Mouse (Mus musculus) frontal cortex, postnatal 14 days (tissue): ENCODE data around the gene St7l.
"Not testable (repeated sequence)": the region's sequence is repeated elsewhere in the genome, so short reads cannot be mapped to it uniquely, and the experiment has no call there.

Source experiments
- DNase-seq, 2 experiments: peaks; one replicate each; pipeline ENCODE4 v3.0.0; 2022; ENCODE audit warnings: low spot score in 2 of 2

The St7l gene

DNA sequence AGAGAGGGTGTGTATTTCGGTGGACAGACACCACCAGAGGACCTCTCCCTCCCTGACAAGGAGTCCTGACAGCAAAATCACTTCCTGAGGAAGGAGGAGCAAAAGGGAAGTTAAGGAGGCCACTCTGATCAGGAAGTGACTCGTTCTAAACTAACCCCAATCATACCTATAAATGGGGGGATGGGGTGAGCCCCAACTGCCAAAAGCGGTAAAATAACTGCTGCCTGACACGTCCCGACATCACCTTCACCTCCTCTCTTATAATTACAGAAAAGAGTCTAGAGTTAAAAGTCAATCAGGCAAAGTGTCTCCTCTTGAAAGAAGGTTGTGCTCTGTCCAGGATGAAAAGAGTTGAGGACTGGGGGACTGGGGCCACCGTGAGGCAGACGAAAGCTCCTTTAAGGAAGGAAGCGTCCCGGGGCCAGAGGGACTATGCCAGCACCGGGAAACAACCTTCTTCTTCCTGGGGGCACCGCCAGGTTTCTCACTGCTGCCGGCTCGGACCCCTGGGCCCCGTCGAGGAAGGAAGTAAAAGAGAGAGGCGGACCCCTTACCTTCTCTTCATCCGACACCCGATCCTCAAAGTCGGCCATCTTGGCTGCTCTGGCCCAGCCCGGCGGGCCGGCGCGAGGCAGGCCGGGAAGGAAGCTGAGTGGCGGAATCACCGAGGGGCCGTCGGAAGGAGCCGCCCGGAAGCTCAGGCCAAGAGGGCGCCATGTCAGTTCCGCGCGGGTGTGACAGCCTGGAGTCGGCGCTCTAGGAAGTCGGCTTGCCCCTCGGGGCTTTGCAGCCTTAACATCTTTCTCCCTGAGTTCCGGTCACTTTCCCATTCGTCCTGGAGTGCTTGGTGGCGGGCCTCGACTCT, at the start of gene St7l, which contains the start of gene Capza1:
Gene St7l (plus strand): TSS at position 220 of the 865 bp plus-strand sequence.
Gene Capza1 (minus strand): TSS at position 720 of the 865 bp plus-strand sequence.
- DNase-seq, result peak; percentile 77 to 85

DNA sequence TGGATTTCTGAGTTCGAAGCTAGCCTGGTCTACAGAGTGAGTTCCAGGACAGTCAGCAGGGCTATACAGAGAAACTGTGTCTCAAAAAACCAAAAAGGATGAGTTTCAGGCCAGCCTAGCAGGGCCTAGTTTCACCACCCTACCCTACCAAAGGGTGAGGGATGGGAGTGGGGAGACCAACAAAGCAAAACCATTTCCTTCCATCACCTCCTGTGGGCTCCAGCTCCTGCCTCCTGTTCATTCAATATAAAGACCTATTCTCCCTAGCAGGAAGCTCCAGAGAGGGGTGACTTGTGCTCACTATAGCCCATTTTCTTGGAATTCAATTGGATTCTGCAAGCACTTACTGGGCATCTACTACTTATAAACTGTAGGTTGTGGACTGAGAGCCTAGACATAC, 49.1 kb upstream of the St7l start:
- DNase-seq, result no peak

DNA sequence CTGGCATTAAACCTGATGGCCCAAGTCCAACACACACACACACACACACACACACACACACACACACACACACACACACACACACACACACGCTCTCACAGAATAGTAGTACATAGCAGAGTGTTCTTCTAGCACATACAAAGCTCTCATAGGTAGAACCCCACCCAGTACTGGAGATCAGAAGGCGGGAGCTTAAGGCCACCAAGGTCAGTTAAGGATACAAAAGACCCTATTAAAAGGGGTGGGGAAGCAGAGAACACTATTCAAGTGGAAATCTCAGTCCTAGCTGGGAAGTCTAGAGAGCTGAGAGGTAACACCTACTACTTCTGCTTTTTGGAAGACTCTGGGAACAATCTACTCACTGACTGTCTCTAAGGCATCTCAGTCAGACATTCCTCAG, 48.5 kb upstream of the St7l start:
- no peak for DNase-seq

DNA sequence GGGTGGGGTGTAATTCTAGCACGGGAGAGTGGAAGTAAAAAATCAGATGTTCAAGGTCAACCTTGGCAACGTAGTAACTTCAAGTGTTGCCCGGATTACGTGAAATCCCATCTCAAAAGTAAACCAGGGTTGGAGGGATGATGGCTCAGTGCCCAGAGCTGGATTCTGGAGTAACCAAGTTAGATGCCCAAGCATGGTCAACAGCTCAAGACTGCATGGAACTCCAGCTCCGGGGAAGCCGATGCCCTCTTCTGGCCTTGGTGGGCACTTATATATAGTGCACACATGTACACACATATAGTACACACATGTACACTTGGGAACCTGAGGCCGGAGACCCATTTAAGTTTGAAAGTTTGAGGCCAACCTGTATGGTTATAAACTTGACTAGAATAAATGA, 47.7 kb upstream of the St7l start:
- DNase-seq, result no peak

DNA sequence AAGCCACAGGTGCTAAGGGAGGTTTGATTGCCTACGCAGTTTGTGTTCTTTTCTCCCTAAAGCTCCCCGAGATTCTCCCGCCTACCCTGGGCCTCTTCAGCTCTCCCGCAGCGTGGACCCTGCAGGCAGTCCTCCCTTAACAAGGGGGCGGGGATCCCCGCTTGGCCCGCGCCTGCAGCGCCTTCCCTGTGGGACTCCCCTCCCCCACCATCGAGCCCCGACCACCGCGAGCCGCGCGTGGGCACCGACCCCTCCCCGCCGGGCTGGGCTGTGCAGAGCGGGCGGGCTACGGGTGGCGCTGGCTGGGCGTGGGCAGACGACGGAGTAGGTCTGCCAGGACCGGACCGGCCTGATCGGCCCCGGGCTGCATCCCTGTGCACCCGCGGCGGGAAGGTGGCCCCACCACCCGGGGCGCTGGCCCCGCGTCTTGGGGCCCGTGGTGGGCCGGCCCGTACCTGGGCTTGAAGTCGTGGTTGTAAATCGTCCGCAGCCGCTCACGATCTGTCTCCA, 46.3 kb upstream of the St7l start:
- peak in 1 of 2 experiments; percentile 41 for DNase-seq

DNA sequence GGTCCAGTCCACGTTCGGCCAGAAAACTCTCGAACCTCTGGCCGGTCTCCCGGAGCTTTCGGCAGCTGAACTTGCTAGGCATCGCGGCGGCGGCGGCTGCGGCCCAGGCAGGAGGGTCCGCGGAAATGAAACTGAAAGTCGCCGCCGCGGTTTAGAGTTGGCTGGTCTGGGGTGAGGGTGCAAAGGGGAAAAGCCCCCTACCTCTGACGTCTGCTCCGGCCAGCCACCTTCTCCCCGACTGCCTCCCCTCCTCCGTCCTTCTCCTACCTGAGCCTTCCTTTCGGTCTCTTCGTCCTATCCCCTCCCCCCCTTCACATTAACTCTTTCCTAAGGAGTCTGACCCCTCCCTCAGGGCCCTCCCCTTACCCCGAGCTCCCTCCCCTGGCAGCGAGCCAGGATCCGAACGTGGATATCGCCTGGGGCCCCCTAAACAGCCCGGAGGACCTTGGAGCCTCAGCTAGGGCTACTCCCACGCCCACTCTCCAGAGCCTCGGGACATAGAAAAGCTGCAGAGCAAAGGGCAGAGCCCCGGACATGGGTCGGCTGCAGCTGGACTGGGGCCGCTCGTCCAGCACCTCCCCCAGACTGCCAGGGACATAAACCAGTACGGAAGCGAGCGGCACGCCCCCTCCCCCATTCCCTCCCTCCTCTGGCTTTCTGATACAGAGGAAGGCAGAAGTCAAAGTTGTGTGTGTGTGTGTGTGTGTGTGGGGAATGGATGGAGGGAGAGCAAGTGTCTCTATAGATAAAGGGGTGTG, 45.6 kb upstream of the St7l start, which contains the start of gene Mov10:
Gene Mov10 (minus strand): TSS at position 573 of the 758 bp plus-strand sequence.
- peak in 1 of 2 experiments; percentile 29 for DNase-seq

DNA sequence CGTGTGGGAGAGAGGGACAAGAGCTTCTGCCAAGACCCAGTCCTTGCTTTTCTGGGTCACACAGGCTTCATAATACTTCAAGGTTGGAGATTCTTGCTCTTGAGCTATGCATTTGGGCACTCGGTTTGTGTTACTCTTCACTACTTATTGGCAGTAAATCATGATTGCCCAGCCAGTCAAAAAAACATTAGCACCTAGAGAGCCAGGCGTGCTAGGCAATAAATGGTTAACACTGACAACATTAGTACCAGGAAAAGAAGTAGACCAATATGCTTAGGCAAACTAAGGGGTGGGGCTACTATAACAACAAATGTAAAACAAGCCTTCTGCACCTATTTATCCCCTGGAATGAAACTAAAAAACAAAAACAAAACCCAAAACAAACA, 45.1 kb upstream of the St7l start:
- no peak for DNase-seq

DNA sequence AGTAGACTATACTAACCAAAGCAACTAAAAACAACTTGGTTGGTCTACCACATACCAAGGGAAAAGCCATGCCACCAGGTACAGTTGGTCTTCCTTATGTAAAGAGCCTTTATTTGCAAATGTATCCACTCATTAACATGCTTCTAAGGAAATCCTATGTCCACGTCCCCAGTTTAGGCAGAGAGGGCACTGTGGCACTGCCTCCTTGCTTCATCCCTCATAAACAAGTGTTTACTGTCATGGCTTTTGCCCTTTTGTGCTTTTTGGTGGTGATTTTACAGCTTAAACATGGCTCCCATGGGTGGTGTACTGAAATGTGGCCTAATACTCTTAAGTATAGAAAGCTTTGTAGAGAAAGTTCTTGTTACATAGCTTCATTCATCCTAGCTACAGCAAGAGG, 43.4 kb upstream of the St7l start:
- DNase-seq, result no peak

DNA sequence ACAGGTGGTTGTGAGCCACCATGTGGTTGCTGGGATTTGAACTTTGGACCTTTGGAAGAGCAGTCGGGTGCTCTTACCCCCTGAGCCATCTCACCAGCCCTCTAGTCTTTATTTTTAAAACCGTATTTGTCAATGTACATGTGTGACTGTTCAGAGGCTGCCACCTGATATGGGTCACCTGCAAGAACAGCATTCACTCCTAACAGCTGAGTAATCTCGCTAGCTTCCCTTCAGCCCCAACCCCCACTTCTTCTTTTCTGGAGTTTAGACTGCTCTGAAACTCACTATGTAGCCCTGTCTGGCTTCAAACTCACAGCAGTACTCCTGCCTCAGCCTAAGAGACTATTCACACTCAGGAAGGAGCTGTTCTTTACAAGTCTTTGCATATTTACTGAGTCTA, 41.4 kb upstream of the St7l start:
- DNase-seq, result no peak

DNA sequence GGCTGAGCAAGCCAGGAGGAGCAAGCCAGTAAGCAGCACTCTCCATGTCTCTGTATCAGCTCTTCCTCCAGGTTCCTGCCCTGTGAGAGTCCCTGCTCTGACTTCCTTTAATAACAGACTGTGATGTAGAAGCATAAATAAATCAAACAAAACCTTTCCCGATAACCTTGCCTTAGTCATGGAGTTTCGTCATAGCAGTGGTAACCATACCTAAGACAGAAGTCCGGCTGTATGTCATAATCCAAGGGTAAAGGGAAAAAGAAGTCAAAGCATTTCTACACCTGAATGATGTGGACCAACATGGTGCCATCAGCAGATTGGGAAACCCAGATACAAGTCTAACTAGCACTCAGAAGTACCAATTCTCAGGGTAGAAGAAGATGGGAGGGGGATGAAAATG, 28.0 kb upstream of the St7l start:
- DNase-seq, result no peak

DNA sequence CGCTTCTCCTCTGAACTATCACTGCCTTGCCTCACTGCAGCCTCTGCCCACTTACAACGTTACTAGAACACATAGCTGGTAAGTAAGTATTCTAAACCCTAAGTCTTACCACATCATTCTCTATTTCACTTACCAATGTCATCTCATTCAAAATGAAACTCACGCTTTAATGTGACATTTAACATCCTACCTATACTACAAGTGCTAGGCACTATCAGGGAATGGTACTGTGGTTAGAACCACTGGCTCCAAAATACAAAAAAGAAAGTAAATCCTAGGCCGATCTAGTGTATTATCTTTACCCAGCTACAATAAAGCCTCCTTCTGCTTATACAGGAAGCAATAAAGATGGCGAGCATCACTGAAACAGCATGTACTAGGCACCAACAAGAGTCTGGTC, 22.8 kb upstream of the St7l start:
- DNase-seq, result no peak

DNA sequence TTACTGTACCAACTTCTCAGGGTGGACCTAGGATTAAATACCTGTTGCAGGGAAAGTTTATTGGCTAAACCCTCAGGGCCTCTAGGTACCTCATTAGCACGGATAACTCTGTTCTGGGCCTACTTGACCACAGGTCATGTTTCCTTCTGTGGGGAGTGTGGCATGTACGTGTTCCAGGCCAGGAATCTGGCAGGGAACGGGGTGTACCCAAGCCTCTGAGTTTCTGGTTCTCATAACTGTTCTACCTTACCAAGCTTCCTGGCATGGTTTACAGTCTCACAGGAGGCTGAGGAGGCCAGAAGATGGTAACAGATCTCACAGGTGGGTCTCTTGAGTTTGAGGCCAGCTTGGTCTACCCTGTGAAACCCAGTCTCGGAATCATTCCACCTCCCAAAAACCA, 17.2 kb upstream of the St7l start:
- DNase-seq, result no peak

DNA sequence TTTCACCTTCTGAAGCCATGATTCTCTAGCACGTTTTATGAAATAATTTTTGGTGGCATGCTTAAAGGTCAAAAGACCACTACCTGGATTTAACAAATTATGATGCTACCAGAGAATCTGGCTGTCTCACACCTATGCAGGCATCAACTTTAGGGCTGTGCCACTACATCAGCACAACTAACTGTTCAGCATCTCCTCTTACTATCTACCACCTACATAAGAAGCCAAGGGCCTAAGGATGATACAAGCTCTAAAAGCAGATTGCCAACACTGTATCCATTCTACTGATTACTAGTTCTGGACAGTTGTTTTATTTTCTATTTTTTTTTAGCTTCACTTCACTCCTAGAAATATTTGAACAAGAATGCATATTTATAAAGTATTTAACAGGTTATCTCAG, 9.3 kb upstream of the St7l start:
- no peak for DNase-seq

DNA sequence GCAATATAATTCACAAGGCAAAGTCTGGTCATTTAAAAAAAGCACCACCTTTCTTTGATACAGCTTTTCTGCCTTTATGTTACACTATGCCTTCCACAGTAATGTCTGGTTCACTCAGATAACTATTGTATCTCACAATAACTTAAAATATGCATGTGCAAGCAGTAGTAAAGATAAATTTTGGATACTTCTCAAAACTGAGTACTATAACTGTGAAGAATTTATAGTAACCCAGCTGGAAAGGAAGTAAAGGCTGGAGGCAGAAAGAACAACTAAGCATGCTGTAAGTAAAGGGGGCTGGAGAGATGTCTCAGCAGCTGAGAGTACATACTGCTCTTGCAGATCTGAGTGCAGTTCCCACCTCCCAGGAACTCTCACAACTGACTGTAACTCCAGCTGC, 8.9 kb upstream of the St7l start:
- DNase-seq, result no peak

DNA sequence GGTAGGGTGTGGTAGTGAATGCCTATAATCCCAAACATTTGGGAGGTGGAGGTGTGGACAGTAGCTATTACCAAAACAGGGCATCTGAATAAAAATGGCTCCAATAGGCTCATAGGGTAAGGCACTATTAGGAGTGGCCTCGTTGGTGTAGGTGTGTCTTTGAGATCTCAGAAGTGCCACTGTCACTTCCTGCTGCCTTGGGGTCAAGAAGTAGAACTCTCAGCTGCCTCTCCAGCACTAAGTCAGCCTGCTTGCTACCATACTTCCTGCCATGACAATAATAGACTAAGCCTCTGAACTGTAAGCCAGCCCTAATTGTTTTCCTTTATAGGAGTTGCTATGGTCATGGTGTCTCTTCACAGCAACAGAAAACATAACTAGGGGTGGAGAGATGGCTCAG, 7.7 kb upstream of the St7l start:
- no peak for DNase-seq

DNA sequence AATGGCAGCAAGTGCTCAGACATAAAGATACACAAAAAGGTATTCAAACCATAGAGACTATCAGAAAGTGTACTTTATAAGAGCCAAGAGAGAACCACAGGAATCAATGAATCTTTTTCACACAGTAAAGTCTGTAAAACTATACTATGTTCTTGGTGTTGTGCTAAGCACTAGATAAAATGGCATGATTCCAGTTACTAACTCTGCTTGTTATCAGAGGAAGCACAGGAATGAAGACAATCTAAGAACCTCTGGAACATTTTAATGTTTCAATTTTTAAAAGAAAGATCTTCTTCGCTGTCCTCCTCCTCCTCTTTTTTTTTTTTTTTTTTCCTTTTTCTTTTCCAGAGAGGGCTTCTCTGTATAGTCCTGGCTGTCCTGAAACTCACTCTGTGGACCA, 5.2 kb upstream of the St7l start:
- DNase-seq, result no peak

DNA sequence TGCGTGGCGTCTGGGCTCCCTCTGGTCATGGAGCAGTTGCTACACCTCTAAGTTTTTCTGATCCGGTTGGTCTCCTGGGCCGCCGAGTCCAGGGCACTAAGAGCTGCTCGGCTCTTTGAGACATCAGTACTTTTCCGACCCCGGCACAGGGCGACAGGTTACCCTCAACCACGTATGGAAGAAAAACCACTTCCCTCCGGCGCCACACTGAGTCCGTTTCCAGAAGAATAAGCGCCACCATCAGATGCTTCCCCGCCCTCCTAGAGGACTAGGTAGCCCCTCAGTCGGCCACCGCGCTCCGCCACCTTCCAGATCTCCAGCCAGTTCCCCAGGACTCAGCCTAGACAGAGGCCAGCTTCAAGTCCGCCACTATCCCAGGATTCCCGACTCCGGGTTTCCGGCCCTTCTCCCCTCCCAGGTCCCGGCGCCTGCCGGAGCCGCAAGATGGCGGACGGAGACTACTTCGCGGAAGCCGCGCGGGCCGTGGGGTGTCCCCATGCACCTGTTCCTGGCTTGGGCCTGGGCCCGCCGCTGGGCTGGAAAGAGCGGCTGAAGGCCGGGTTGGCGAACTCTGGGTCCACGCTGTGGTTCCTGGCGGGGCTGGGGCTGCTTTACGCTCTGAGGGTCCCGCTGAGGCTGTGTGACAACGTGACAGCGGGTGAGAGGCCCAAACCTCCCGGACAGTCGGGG, 991 bp downstream of the St7l start:
- peak; percentile 78 to 83 for DNase-seq

DNA sequence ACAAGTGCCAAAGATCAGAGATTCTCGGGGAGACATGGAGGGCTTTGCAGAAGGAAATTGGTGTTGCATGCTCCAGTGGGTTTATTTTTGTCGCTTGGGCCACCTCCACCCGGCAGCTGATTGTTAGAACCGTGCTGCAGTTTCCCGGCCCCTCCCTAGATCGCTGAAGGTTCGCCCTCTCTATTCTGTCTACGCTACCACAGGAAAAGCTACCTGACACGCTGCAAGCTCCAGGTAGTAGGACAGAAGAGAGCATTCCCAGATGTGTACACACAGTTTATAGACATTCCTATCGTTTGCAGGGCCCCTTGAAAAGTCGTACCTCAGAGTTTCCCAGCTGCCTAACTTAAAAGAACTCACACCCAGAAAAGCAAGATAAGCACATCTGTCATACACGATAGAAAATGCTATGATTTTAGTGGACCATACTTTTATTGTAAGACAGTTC, 1.6 kb downstream of the St7l start:
- DNase-seq, result no peak

DNA sequence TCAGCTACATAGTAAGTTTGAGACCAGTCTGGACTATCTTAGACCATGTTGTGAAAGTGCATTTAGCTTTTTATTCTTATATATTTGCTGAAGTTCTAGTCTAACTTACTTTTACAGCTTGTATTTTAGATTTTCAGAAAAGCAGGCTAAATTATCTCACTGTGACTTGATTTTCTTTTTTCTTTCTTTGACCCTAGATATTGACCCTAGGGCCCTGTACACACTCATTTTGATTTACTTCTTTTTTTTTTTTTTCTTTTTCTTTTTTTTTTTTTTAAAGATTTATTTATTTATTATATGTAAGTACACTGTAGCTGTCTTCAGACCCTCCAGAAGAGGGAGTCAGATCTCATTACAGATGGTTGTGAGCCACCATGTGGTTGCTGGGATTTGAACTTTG, 2.9 kb downstream of the St7l start:
- not testable (repeated sequence) for DNase-seq

DNA sequence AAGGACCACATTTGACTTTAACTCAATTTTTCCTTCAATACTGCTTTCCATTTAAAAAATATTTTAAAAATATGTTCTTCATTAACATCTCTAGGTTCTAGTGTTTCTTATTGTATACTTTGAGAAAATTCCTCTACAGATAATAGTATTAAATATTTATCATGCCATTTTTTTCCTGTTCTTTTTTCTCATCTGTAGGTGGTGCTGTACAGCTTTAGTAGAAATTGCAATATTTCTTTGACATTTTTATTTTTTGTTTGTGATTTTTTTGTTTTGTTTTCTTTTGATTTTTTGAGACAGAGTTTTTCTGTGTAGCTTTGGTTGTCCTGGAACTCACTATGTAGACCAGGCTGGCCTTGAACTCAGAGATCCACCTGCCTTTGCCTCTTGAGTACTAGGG, 5.8 kb downstream of the St7l start:
- DNase-seq, result no peak

DNA sequence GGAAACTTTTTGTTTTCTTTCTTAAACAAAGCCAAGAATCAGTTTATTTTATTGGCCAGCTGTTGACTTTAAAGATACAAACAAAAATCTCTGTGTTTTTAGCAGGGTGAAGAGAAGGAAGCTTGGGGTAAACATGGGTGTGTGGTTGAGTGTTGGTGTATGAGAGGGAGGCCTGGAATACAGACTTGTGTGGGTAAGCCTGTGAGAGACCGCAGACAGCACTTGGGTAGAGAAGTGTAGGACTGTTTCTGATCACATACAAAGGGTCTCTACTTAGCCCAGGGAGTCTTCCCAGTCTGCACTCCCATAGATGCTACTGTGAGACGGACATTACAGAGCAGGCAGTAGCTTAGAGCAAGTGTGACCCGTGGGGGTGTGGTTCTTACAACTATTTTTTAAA, 24.8 kb downstream of the St7l start:
- DNase-seq, result no peak

DNA sequence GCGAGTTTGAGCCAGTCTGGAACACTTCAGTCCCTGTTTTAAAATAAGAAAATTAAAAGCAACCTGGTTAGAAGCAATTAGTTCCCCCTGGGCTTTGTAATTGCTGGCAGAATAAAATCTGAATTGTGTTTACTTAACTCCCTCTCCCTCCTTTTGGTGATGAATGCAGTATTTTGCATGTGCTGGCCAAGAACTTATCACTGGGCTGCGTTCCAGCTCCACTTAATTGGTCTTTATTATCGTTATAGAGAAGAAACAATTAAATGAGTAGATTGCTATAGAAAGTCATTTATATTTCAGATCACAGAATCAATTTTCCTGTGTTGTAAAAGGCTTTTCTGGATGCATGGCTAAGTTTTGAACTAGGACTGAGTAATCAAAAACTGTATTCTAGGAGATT, 32.3 kb downstream of the St7l start:
- no peak for DNase-seq
